Mouse (Mus musculus) embryonic facial prominence, embryonic 13.5 days (tissue): ENCODE results near the gene Gab1. TPM values are rescaled to one million over a fixed set of nuclear protein-coding genes. Genes with fewer than 3 reads are reported as not detected.

ENCODE experiments used
- ATAC-seq: fragments of 200-750 bp; cut with Nextera tagmentation; 2 replicates; pipeline ENCODE4 v1.8.0; 2017; ENCODE audit warnings: low read depth; ENCODE audit not compliant: insufficient number of reproducible peaks, insufficient read depth, low FRiP score, low TSS enrichment
- H3K27ac ChIP-seq: fragments of 300-500 bp; sonication (generic); 2 replicates; pipeline ENCODE4 v1.5.1; 2015; ENCODE audit warnings: moderate library complexity, mild to moderate bottlenecking, inconsistent platforms
- H3K27me3 ChIP-seq: fragments of 300-500 bp; sonication (generic); 2 replicates; pipeline ENCODE4 v1.6.1; 2015; ENCODE audit warnings: mild to moderate bottlenecking, inconsistent platforms
- H3K36me3 ChIP-seq: fragments of 300-500 bp; sonication (generic); 2 replicates; pipeline ENCODE4 v1.6.1; 2015; ENCODE audit warnings: mild to moderate bottlenecking, inconsistent platforms
- H3K4me1 ChIP-seq: fragments of 300-500 bp; sonication (generic); 2 replicates; pipeline ENCODE4 v1.6.1; 2015; ENCODE audit warnings: inconsistent platforms
- H3K4me2 ChIP-seq: fragments of 300-500 bp; sonication (generic); 2 replicates; pipeline ENCODE4 v1.6.1; 2015; ENCODE audit warnings: moderate library complexity, mild to moderate bottlenecking, inconsistent platforms
- H3K4me3 ChIP-seq: fragments of 300-500 bp; sonication (generic); 2 replicates; pipeline ENCODE4 v1.5.1; 2015; ENCODE audit warnings: mild to moderate bottlenecking, inconsistent platforms
- H3K9ac ChIP-seq: fragments of 300-500 bp; sonication (generic); 2 replicates; pipeline ENCODE4 v1.6.1; 2015; ENCODE audit warnings: mild to moderate bottlenecking, inconsistent platforms
- H3K9me3 ChIP-seq: fragments of 300-500 bp; sonication (generic); 2 replicates; pipeline ENCODE4 v1.6.1; 2016; ENCODE audit warnings: inconsistent platforms
- WGBS: fragments of 180-500 bp; shearing (Covaris S2); methylation state at CpG from one replicate; pipeline ENCODE4 v1.1.7; 2015; ENCODE audit warnings: mixed read lengths; 5-methylcytosine and 5-hydroxymethylcytosine counted together
- polyA plus RNA-seq: library from polyadenylated mRNA; unstranded; fragments of >200 nt; fragmentation: Nextera tagmentation; extraction: Ambion mirVana; gene quantifications from 2 replicates; pipeline ENCODE4 v1.2.1, GENCODE M21; 2015

Gab1 gene
- polyA plus RNA-seq, 1 experiment from 2014 or later = 22.7 TPM

- 52% methylated on average over 6 of the region's 6 CpGs for WGBS
- Histone ChIP-seq H3K36me3 (no peaks in the 10 kb centered on the region), H3K9ac (no peak overlapping the region), H3K4me3 (no peak overlapping the region), H3K4me1 (peaks cover 17% of the 10 kb centered on the region), H3K27me3 (no peaks in the 10 kb centered on the region), H3K9me3 (no peaks in the 10 kb centered on the region), H3K4me2 (no peak overlapping the region), H3K27ac (no peak overlapping the region)
- no peak for ATAC-seq
Observed at GRCm38 (mm10) chr8:80838199-80838598, 42.1 kb downstream of the Gab1 start.

GRCm38 (mm10) chr8:80835401-80835800, 44.9 kb downstream of the Gab1 start:
- Histone ChIP-seq H3K27ac (no peak overlapping the region), H3K4me1 (peaks cover 31% of the 10 kb centered on the region), H3K27me3 (no peaks in the 10 kb centered on the region), H3K4me2 (no peak overlapping the region), H3K9ac (no peak overlapping the region), H3K36me3 (no peaks in the 10 kb centered on the region), H3K9me3 (no peaks in the 10 kb centered on the region), H3K4me3 (no peak overlapping the region)
- ATAC-seq = no peak
- 88% methylated on average over 6 of the region's 6 CpGs for WGBS

- Histone ChIP-seq H3K36me3 (no peaks in the 10 kb centered on the region), H3K27me3 (no peaks in the 10 kb centered on the region), H3K9ac (no peak overlapping the region), H3K4me1 (peaks cover 37% of the 10 kb centered on the region), H3K4me3 (no peak overlapping the region), H3K27ac (no peak overlapping the region), H3K4me2 (no peak overlapping the region), H3K9me3 (no peaks in the 10 kb centered on the region)
- no peak for ATAC-seq
- WGBS = 46% methylated on average over 4 of the region's 4 CpGs
Observed at GRCm38 (mm10) chr8:80834443-80834842, 45.9 kb downstream of the Gab1 start.

GRCm38 (mm10) chr8:80832534-80832933, 47.8 kb downstream of the Gab1 start:
- no peaks in the 10 kb centered on the region for H3K27me3 ChIP-seq
- H3K4me2 ChIP-seq = no peak overlapping the region
- no peak overlapping the region for H3K27ac ChIP-seq
- ATAC-seq = no peak
- H3K4me1 ChIP-seq = peaks cover 40% of the 10 kb centered on the region
- H3K36me3 ChIP-seq = no peaks in the 10 kb centered on the region
- H3K9ac ChIP-seq = no peak overlapping the region
- H3K9me3 ChIP-seq = no peaks in the 10 kb centered on the region
- H3K4me3 ChIP-seq = no peak overlapping the region

- H3K27me3 ChIP-seq = no peaks in the 10 kb centered on the region
- no peak for ATAC-seq
- H3K4me1 ChIP-seq = peaks cover 43% of the 10 kb centered on the region
- H3K4me2 ChIP-seq = no peak overlapping the region
- H3K9me3 ChIP-seq = no peaks in the 10 kb centered on the region
- H3K36me3 ChIP-seq = no peaks in the 10 kb centered on the region
- no peak overlapping the region for H3K4me3 ChIP-seq
- H3K9ac ChIP-seq = no peak overlapping the region
- H3K27ac ChIP-seq = no peak overlapping the region
- WGBS = 88% methylated on average over 5 of the region's 5 CpGs
Observed at GRCm38 (mm10) chr8:80831876-80832524, 48.3 kb downstream of the Gab1 start.

- Histone ChIP-seq H3K27me3 (no peaks in the 10 kb centered on the region), H3K36me3 (no peaks in the 10 kb centered on the region), H3K4me2 (no peak overlapping the region), H3K9ac (no peak overlapping the region), H3K27ac (peak overlapping the region; percentile 65), H3K4me1 (peaks cover 48% of the 10 kb centered on the region), H3K9me3 (no peaks in the 10 kb centered on the region), H3K4me3 (no peak overlapping the region)
- 68% methylated on average over 11 of the region's 11 CpGs for WGBS
- no peak for ATAC-seq
Observed at GRCm38 (mm10) chr8:80830724-80831566, 49.4 kb downstream of the Gab1 start.

GRCm38 (mm10) chr8:80830141-80830540, 50.2 kb downstream of the Gab1 start:
- Histone ChIP-seq H3K27ac (peak overlapping the region; percentile 65), H3K4me2 (peak overlapping the region; percentile 12; the same call in 1 of the 2 replicates), H3K9me3 (no peaks in the 10 kb centered on the region), H3K36me3 (no peaks in the 10 kb centered on the region), H3K4me3 (no peak overlapping the region), H3K4me1 (peaks cover 50% of the 10 kb centered on the region), H3K27me3 (no peaks in the 10 kb centered on the region), H3K9ac (no peak overlapping the region)
- no peak for ATAC-seq
- WGBS = 31% methylated on average over 7 of the region's 7 CpGs

GRCm38 (mm10) chr8:80826996-80827395, 53.3 kb downstream of the Gab1 start:
- no peak overlapping the region for H3K9ac ChIP-seq
- ATAC-seq = no peak
- peaks cover 47% of the 10 kb centered on the region for H3K4me1 ChIP-seq
- no peak overlapping the region for H3K4me2 ChIP-seq
- no peaks in the 10 kb centered on the region for H3K9me3 ChIP-seq
- WGBS = 84% methylated on average over 7 of the region's 7 CpGs
- no peak overlapping the region for H3K27ac ChIP-seq
- no peaks in the 10 kb centered on the region for H3K36me3 ChIP-seq
- H3K27me3 ChIP-seq = no peaks in the 10 kb centered on the region
- no peak overlapping the region for H3K4me3 ChIP-seq

GRCm38 (mm10) chr8:80825136-80825535, 55.2 kb downstream of the Gab1 start:
- WGBS = 80% methylated on average over 4 of the region's 4 CpGs
- Histone ChIP-seq H3K4me3 (no peak overlapping the region), H3K27ac (no peak overlapping the region), H3K36me3 (no peaks in the 10 kb centered on the region), H3K4me1 (peaks cover 46% of the 10 kb centered on the region), H3K4me2 (no peak overlapping the region), H3K9me3 (no peaks in the 10 kb centered on the region), H3K27me3 (no peaks in the 10 kb centered on the region), H3K9ac (no peak overlapping the region)
- no peak for ATAC-seq

GRCm38 (mm10) chr8:80824426-80824825, 55.9 kb downstream of the Gab1 start:
- Histone ChIP-seq H3K9ac (no peak overlapping the region), H3K36me3 (no peaks in the 10 kb centered on the region), H3K4me2 (no peak overlapping the region), H3K9me3 (no peaks in the 10 kb centered on the region), H3K27me3 (no peaks in the 10 kb centered on the region), H3K27ac (no peak overlapping the region), H3K4me3 (no peak overlapping the region), H3K4me1 (peaks cover 49% of the 10 kb centered on the region)
- WGBS = 65% methylated on average over 5 of the region's 5 CpGs
- no peak for ATAC-seq

- WGBS = 72% methylated on average over 5 of the region's 5 CpGs
- no peaks in the 10 kb centered on the region for H3K27me3 ChIP-seq
- no peak overlapping the region for H3K4me3 ChIP-seq
- H3K27ac ChIP-seq = peak overlapping the region; percentile 17; the same call in 1 of the 2 replicates
- no peaks in the 10 kb centered on the region for H3K36me3 ChIP-seq
- no peak for ATAC-seq
- H3K4me2 ChIP-seq = no peak overlapping the region
- H3K9ac ChIP-seq = no peak overlapping the region
- H3K9me3 ChIP-seq = no peaks in the 10 kb centered on the region
- H3K4me1 ChIP-seq = peaks cover 53% of the 10 kb centered on the region
Observed at GRCm38 (mm10) chr8:80823250-80823649, 57.1 kb downstream of the Gab1 start.
